Mouse (Mus musculus) C2C12 (cell line): ENCODE data around the gene Shroom2. TPM values are rescaled to one million over a fixed set of nuclear protein-coding genes. Genes with fewer than 3 reads are reported as not detected.

ENCODE experiments used
- H3K27me3 ChIP-seq: one replicate; pipeline ENCODE4 v1.6.1; 2011; ENCODE audit not compliant: control insufficient read depth, insufficient read depth, insufficient read length
- H3K36me3 ChIP-seq: one replicate; pipeline ENCODE4 v1.6.1; 2011; ENCODE audit not compliant: control insufficient read depth, insufficient read depth
- H3K4me3 ChIP-seq: one replicate; pipeline ENCODE4 v1.5.1; 2011; ENCODE audit warnings: mild to moderate bottlenecking, control low read depth; ENCODE audit not compliant: poor library complexity, insufficient read depth, severe bottlenecking
- H3K79me2 ChIP-seq: one replicate; pipeline ENCODE4 v1.6.1; 2011; ENCODE audit not compliant: control insufficient read depth, insufficient read depth
- H3K79me3 ChIP-seq: one replicate; pipeline ENCODE4 v1.6.1; 2011; ENCODE audit warnings: low read depth, control low read depth
- H3ac ChIP-seq: one replicate; pipeline ENCODE3; 2011; ENCODE audit warnings: low read depth; ENCODE audit not compliant: control insufficient read depth, insufficient read length
- CEBPB ChIP-seq: IDR thresholded peaks from one replicate; pipeline ENCODE4 v1.6.1; 2011; ENCODE audit warnings: low read depth, mild to moderate bottlenecking, control low read depth, moderate library complexity
- CTCF ChIP-seq: IDR thresholded peaks from one replicate; pipeline ENCODE4 v1.5.1; 2011; ENCODE audit not compliant: control insufficient read depth, insufficient read depth, insufficient read length
- FOSL1 ChIP-seq: IDR thresholded peaks from one replicate; pipeline ENCODE4 v1.8.0; 2011; ENCODE audit warnings: mild to moderate bottlenecking, low read length; ENCODE audit not compliant: poor library complexity, insufficient read depth, severe bottlenecking
- MAX ChIP-seq: IDR thresholded peaks from one replicate; pipeline ENCODE4 v1.6.1; 2011; ENCODE audit warnings: mild to moderate bottlenecking, control low read depth
- MYOD1 ChIP-seq: IDR thresholded peaks from one replicate; pipeline ENCODE4 v1.6.1; 2011; ENCODE audit warnings: low read depth; ENCODE audit not compliant: control insufficient read depth, insufficient read length
- MYOG ChIP-seq: IDR thresholded peaks from one replicate; pipeline ENCODE4 v1.6.1; 2011; ENCODE audit not compliant: control insufficient read depth, insufficient read length; ENCODE audit errors: extremely low read depth
- USF1 ChIP-seq: IDR thresholded peaks from one replicate; pipeline ENCODE4 v1.6.1; 2011; ENCODE audit warnings: low read depth, mild to moderate bottlenecking, control low read depth, moderate library complexity
- long read RNA-seq, 2 experiments: library from polyadenylated mRNA; unstranded; transcript quantifications; one replicate each; pipeline ENCODE4 v2.0.0; 2019 to 2020
- polyA plus RNA-seq: library from polyadenylated mRNA; unstranded; fragments of >200 nt; fragmentation: generic; extraction: Trizol; gene quantifications from one replicate; pipeline ENCODE4 v1.2.1, GENCODE M21; 2012; ENCODE audit warnings: missing spikeins

The Shroom2 gene
- polyA plus RNA-seq: 0.08 TPM
- long read RNA-seq, experiment 1: 0 reads
- long read RNA-seq, experiment 2: 0 reads

- Histone ChIP-seq H3K79me3 (no peaks in the 10 kb centered on the region), H3K27me3 (no peaks in the 10 kb centered on the region), H3K79me2 (no peaks in the 10 kb centered on the region), H3ac (no peak within 1 kb of the TSS), H3K4me3 (no peak within 1 kb of the TSS), H3K36me3 (no peaks in the 10 kb centered on the region)
- TF ChIP-seq CTCF (no peak), CEBPB (no peak), USF1 (no peak), MAX (no peak), FOSL1 (no peak), MYOG (no peak), MYOD1 (no peak)
These were observed at the start of gene Shroom2 for GRCm38 (mm10) chrX:152768891-152769599. Gene Shroom2 (minus strand): TSS chrX:152769465.

DNA sequence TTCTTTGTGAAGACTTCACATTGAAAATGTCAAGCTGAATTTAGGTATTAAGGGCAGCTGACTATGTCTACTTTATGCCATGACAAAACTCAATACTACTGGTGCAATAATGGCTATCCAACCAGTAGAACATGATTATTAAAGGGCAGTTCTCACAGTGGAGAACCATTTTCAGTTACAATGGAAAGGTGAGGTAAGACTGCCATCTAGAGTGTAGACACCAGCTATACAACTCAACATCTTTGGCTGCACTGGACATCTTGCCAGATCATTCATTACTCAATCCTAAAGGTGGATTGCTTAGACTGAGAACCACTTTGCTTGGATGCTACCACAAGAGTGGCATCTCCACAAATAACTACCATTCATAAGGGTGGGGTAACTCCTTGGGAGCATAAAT is 49.7 kb upstream of the Shroom2 start:
- Histone ChIP-seq H3K4me3 (no peak overlapping the region), H3K27me3 (no peaks in the 10 kb centered on the region), H3K79me3 (no peaks in the 10 kb centered on the region), H3K36me3 (no peaks in the 10 kb centered on the region), H3K79me2 (no peaks in the 10 kb centered on the region), H3ac (no peak overlapping the region)
- TF ChIP-seq CTCF (no peak), MYOD1 (no peak), FOSL1 (no peak), USF1 (no peak), CEBPB (no peak), MYOG (no peak)

- no peak overlapping the region for H3ac ChIP-seq
- H3K36me3 ChIP-seq: no peaks in the 10 kb centered on the region
- H3K79me2 ChIP-seq: no peaks in the 10 kb centered on the region
- H3K27me3 ChIP-seq: no peaks in the 10 kb centered on the region
- no peaks in the 10 kb centered on the region for H3K79me3 ChIP-seq
- no peak overlapping the region for H3K4me3 ChIP-seq
- TF ChIP-seq CTCF: no peak
- no peak for TF ChIP-seq USF1
- TF ChIP-seq MYOG: no peak
- no peak for TF ChIP-seq CEBPB
- TF ChIP-seq MYOD1: no peak
- TF ChIP-seq MAX: no peak
- TF ChIP-seq FOSL1: no peak
These were observed 44.1 kb upstream of the Shroom2 start for GRCm38 (mm10) chrX:152813339-152813738.

DNA sequence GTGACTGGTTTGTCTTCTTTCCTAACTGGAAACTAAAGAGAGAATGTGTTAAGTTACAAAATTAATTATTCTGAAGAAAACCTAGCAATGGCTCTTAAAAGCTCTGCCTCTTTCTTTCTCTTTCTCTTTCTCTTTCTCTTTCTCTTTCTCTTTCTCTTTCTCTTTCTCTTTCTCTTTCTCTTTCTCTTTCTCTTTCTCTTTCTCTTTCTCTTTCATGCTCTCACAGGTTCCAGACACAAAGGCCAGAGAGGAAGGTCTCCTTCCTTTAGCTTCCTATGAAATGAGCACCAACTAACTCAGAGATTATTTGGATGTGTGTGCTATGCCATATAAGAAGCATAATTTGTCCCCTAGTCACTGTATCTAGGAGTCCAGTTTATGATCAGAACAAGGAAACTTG is 36.1 kb upstream of the Shroom2 start:
- TF ChIP-seq MYOG: no peak
- TF ChIP-seq CTCF: no peak
- no peak for TF ChIP-seq MAX
- no peak for TF ChIP-seq USF1
- TF ChIP-seq FOSL1: no peak
- TF ChIP-seq MYOD1: no peak
- no peak for TF ChIP-seq CEBPB
- H3K79me3 ChIP-seq: no peaks in the 10 kb centered on the region
- no peak overlapping the region for H3K4me3 ChIP-seq
- no peak overlapping the region for H3ac ChIP-seq
- H3K27me3 ChIP-seq: no peaks in the 10 kb centered on the region
- no peaks in the 10 kb centered on the region for H3K79me2 ChIP-seq
- no peaks in the 10 kb centered on the region for H3K36me3 ChIP-seq

- TF ChIP-seq MAX: no peak
- TF ChIP-seq USF1: no peak
- TF ChIP-seq FOSL1: no peak
- TF ChIP-seq CTCF: no peak
- no peak for TF ChIP-seq CEBPB
- TF ChIP-seq MYOD1: no peak
- TF ChIP-seq MYOG: no peak
- no peak overlapping the region for H3K4me3 ChIP-seq
These were observed 19.3 kb upstream of the Shroom2 start for GRCm38 (mm10) chrX:152788611-152789010.

DNA sequence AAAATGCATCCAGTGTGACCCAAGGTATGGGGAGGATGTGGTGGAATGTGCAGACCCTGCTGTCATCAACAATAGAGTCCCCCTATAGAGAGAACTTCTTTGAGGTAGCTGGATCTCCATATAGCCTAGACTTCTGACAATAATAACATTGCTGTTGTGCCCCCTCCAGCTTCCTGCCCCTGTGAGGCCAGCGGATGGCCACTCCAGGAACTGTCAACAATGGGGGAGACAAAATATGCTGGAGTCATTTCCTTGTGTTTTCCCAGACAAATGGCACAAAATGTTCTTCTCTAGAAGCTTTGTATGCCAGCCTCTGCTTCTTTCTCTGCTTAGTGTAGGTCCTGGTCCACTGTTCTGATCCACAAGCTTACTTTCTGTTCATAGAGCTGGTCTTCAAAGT is 18.9 kb upstream of the Shroom2 start:
- H3K79me2 ChIP-seq: no peaks in the 10 kb centered on the region
- no peaks in the 10 kb centered on the region for H3K79me3 ChIP-seq
- TF ChIP-seq CTCF (no peak), CEBPB (no peak), USF1 (no peak), MYOG (no peak), MYOD1 (no peak), MAX (no peak), FOSL1 (no peak)
- no peak overlapping the region for H3K4me3 ChIP-seq
- no peaks in the 10 kb centered on the region for H3K36me3 ChIP-seq
- no peaks in the 10 kb centered on the region for H3K27me3 ChIP-seq
- no peak overlapping the region for H3ac ChIP-seq

More at GRCm38 (mm10) chrX:152788611-152789010, 19.3 kb upstream of the Shroom2 start:
- no peaks in the 10 kb centered on the region for H3K79me2 ChIP-seq
- no peaks in the 10 kb centered on the region for H3K79me3 ChIP-seq
- no peaks in the 10 kb centered on the region for H3K27me3 ChIP-seq
- no peaks in the 10 kb centered on the region for H3K36me3 ChIP-seq
- no peak overlapping the region for H3ac ChIP-seq
